Mouse (Mus musculus) embryonic facial prominence, embryonic 10.5 days (tissue): ENCODE data around the gene Pak2. TPM values are rescaled to one million over a fixed set of nuclear protein-coding genes. Genes with fewer than 3 reads are reported as not detected.

Source experiments
- DNase-seq: peaks from one replicate; pipeline ENCODE4 v3.0.0-alpha.2; 2017; ENCODE audit warnings: low spot score
- H3K27ac ChIP-seq: fragments of 300-500 bp; sonication (generic); replicated peaks from 2 replicates; pipeline ENCODE4 v1.5.1; 2016; ENCODE audit warnings: mild to moderate bottlenecking
- H3K27me3 ChIP-seq: fragments of 300-500 bp; sonication (generic); replicated peaks from 2 replicates; pipeline ENCODE4 v1.6.1; 2016; ENCODE audit warnings: low read depth, mild to moderate bottlenecking; ENCODE audit not compliant: poor library complexity, severe bottlenecking
- H3K36me3 ChIP-seq: fragments of 300-500 bp; sonication (generic); replicated peaks from 2 replicates; pipeline ENCODE4 v1.6.1; 2016; ENCODE audit warnings: mild to moderate bottlenecking, moderate library complexity
- H3K4me1 ChIP-seq: fragments of 300-500 bp; sonication (generic); 2 replicates; pipeline ENCODE4 v1.6.1; 2016
- H3K4me3 ChIP-seq: fragments of 300-500 bp; sonication (generic); 2 replicates; pipeline ENCODE4 v1.5.1; 2016; ENCODE audit warnings: mild to moderate bottlenecking, moderate library complexity
- H3K9me3 ChIP-seq: fragments of 300-500 bp; sonication (generic); 2 replicates; pipeline ENCODE4 v1.6.1; 2016; ENCODE audit warnings: mild to moderate bottlenecking
- WGBS: fragments of 180-500 bp; shearing (Covaris S2); methylation state at CpG from one replicate; pipeline ENCODE4 v1.1.7; 2016; 5-methylcytosine and 5-hydroxymethylcytosine counted together
- polyA plus RNA-seq: library from polyadenylated mRNA; unstranded; fragments of >200 nt; fragmentation: Nextera tagmentation; extraction: Ambion mirVana; gene quantifications from 2 replicates; pipeline ENCODE4 v1.2.1, GENCODE M21; 2016

The Pak2 gene
- polyA plus RNA-seq, 1 experiment from 2014 or later = 39.4 TPM

GRCm38 (mm10) chr16:32019678-32020077 lies 59.5 kb downstream of the Pak2 start:
- Histone ChIP-seq H3K4me1 (no peaks in the 10 kb centered on the region), H3K9me3 (no peaks in the 10 kb centered on the region), H3K36me3 (peaks cover 96% of the 10 kb centered on the region), H3K4me3 (no peak overlapping the region), H3K27me3 (no peaks in the 10 kb centered on the region), H3K27ac (no peak overlapping the region)
- 92% methylated on average over 9 of the region's 9 CpGs for WGBS
- DNase-seq = no peak

- Histone ChIP-seq H3K36me3 (peaks cover 26% of the 10 kb centered on the region), H3K27me3 (no peaks in the 10 kb centered on the region), H3K4me3 (no peak overlapping the region), H3K4me1 (peaks cover 12% of the 10 kb centered on the region), H3K9me3 (no peaks in the 10 kb centered on the region), H3K27ac (no peak overlapping the region)
- WGBS = 87% methylated on average over 4 of the region's 4 CpGs
- DNase-seq = no peak
Observed at GRCm38 (mm10) chr16:32010330-32010729, 68.8 kb downstream of the Pak2 start.

GRCm38 (mm10) chr16:32009913-32010312 lies 69.2 kb downstream of the Pak2 start:
- no peak overlapping the region for H3K4me3 ChIP-seq
- peaks cover 22% of the 10 kb centered on the region for H3K36me3 ChIP-seq
- H3K9me3 ChIP-seq = no peaks in the 10 kb centered on the region
- 49% methylated on average over 5 of the region's 5 CpGs for whole genome bisulfite sequencing
- DNase-seq = no peak
- H3K27me3 ChIP-seq = no peaks in the 10 kb centered on the region
- H3K27ac ChIP-seq = no peak overlapping the region
- H3K4me1 ChIP-seq = peaks cover 12% of the 10 kb centered on the region

GRCm38 (mm10) chr16:32008529-32009293 lies 70.4 kb downstream of the Pak2 start:
- Histone ChIP-seq H3K36me3 (peaks cover 11% of the 10 kb centered on the region), H3K27me3 (no peaks in the 10 kb centered on the region), H3K4me3 (no peak overlapping the region), H3K4me1 (peaks cover 13% of the 10 kb centered on the region), H3K27ac (no peak overlapping the region), H3K9me3 (no peaks in the 10 kb centered on the region)
- no peak for DNase-seq
- 63% methylated on average over 10 of the region's 10 CpGs for WGBS

GRCm38 (mm10) chr16:32004731-32005130 lies 74.4 kb downstream of the Pak2 start:
- Histone ChIP-seq H3K27ac (no peak overlapping the region), H3K9me3 (no peaks in the 10 kb centered on the region), H3K4me3 (no peak overlapping the region), H3K4me1 (peaks cover 31% of the 10 kb centered on the region), H3K36me3 (peaks cover 14% of the 10 kb centered on the region), H3K27me3 (no peaks in the 10 kb centered on the region)
- DNase-seq = no peak
- 97% methylated on average over 3 of the region's 3 CpGs for WGBS

GRCm38 (mm10) chr16:32002509-32003477 lies 76.3 kb downstream of the Pak2 start, which contains the start of gene Senp5:
TSS of gene Senp5 (minus strand) at chr16:32003287.
- Histone ChIP-seq H3K9me3 (no peaks in the 10 kb centered on the region), H3K27ac (peak within 1 kb of the TSS; percentile 90), H3K36me3 (peaks cover 23% of the 10 kb centered on the region), H3K4me3 (peak within 1 kb of the TSS; percentile 96), H3K27me3 (no peaks in the 10 kb centered on the region), H3K4me1 (peaks cover 21% of the 10 kb centered on the region)
- 2% methylated on average over 66 of the region's 66 CpGs for WGBS
- peak; percentile 91 for DNase-seq

GRCm38 (mm10) chr16:31996371-31996770 lies 82.8 kb downstream of the Pak2 start:
- no peak overlapping the region for H3K27ac ChIP-seq
- peaks cover 68% of the 10 kb centered on the region for H3K36me3 ChIP-seq
- H3K27me3 ChIP-seq = no peaks in the 10 kb centered on the region
- no peak overlapping the region for H3K4me3 ChIP-seq
- 81% methylated on average over 5 of the region's 5 CpGs for WGBS
- H3K4me1 ChIP-seq = no peaks in the 10 kb centered on the region; the same call in 1 of the 2 replicates
- no peak for DNase-seq
- H3K9me3 ChIP-seq = no peaks in the 10 kb centered on the region

- H3K9me3 ChIP-seq = no peaks in the 10 kb centered on the region
- H3K27ac ChIP-seq = no peak overlapping the region
- DNase-seq = no peak
- no peaks in the 10 kb centered on the region for H3K27me3 ChIP-seq
- no peaks in the 10 kb centered on the region for H3K4me1 ChIP-seq
- H3K4me3 ChIP-seq = no peak overlapping the region
- peaks cover 65% of the 10 kb centered on the region for H3K36me3 ChIP-seq
Observed at GRCm38 (mm10) chr16:31993946-31994345, 85.2 kb downstream of the Pak2 start.

GRCm38 (mm10) chr16:31993195-31993594 lies 85.9 kb downstream of the Pak2 start:
- DNase-seq = no peak
- Histone ChIP-seq H3K4me3 (no peak overlapping the region), H3K4me1 (no peaks in the 10 kb centered on the region), H3K27ac (no peak overlapping the region), H3K36me3 (peaks cover 69% of the 10 kb centered on the region), H3K27me3 (no peaks in the 10 kb centered on the region), H3K9me3 (no peaks in the 10 kb centered on the region)
- 94% methylated on average over 4 of the region's 4 CpGs for WGBS

- Histone ChIP-seq H3K27me3 (no peaks in the 10 kb centered on the region), H3K4me1 (no peaks in the 10 kb centered on the region), H3K4me3 (no peak overlapping the region), H3K36me3 (peaks cover 76% of the 10 kb centered on the region), H3K9me3 (no peaks in the 10 kb centered on the region), H3K27ac (no peak overlapping the region)
- DNase-seq = no peak
- 54% methylated on average over 1 of the region's 1 CpGs for whole genome bisulfite sequencing
Observed at GRCm38 (mm10) chr16:31992039-31992438, 87.1 kb downstream of the Pak2 start.

- H3K4me1 ChIP-seq = no peaks in the 10 kb centered on the region
- H3K27me3 ChIP-seq = no peaks in the 10 kb centered on the region
- H3K4me3 ChIP-seq = no peak overlapping the region
- no peak for DNase-seq
- no peak overlapping the region for H3K27ac ChIP-seq
- WGBS = 83% methylated on average over 5 of the region's 5 CpGs
- H3K9me3 ChIP-seq = no peaks in the 10 kb centered on the region
- H3K36me3 ChIP-seq = peaks cover 80% of the 10 kb centered on the region
Observed at GRCm38 (mm10) chr16:31980946-31981345, 98.2 kb downstream of the Pak2 start.

- peaks cover 84% of the 10 kb centered on the region for H3K36me3 ChIP-seq
- H3K9me3 ChIP-seq = no peaks in the 10 kb centered on the region
- H3K4me3 ChIP-seq = no peak overlapping the region
- no peaks in the 10 kb centered on the region for H3K4me1 ChIP-seq
- DNase-seq = no peak
- H3K27ac ChIP-seq = no peak overlapping the region
- no peaks in the 10 kb centered on the region for H3K27me3 ChIP-seq
- 93% methylated on average over 3 of the region's 3 CpGs for WGBS
Observed at GRCm38 (mm10) chr16:31979501-31979900, 99.6 kb downstream of the Pak2 start.
